Mouse (Mus musculus): ENCODE measurements around the gene Ptpn5. TPM values are rescaled to one million over a fixed set of nuclear protein-coding genes. Genes with fewer than 3 reads are reported as not detected.

Gene Ptpn5
- total and polyA plus RNA-seq, 3 experiments: not detected

DNA sequence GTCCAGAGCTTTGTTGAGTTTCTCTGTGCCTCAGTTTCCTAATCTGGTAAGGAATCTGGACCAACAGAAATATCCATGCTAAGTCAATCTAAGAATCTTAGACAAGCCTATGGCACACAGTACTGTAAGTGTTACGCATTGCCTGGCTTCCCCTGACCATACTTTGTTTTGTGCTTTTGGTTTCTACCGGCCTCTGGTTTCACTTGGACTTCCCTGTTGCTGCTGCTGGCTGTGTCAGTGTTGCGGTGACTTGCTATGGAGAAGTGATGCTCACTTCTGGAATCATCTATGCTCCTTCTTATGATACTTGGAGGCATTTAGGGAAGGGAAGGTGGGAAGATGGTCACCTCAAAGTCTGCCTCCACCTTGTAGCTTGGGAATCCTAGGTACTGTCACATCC, 11.5 kb downstream of the Ptpn5 start:
- no peak overlapping the region for H3K27ac ChIP-seq
- H3K79me2 ChIP-seq (replicated peaks; ENCODE audit: control insufficient read depth, insufficient read depth, low read length): no peaks in the 10 kb centered on the region
- no peaks in the 10 kb centered on the region for H3K4me1 ChIP-seq (ENCODE audit: control insufficient read depth, insufficient read depth, low read length)
- WGBS: 84% methylated on average over 3 of the region's 3 CpGs
- no peak overlapping the region for H3K9ac ChIP-seq (ENCODE audit: low read depth, low read length)
- no peak for DNase-seq
- intact Hi-C loops (cut with DNase I): no loop called here
- H3K36me3 ChIP-seq (ENCODE audit: control insufficient read depth, insufficient read depth, low read length): no peaks in the 10 kb centered on the region
- no peaks in the 10 kb centered on the region for H3K27me3 ChIP-seq (ENCODE audit: control insufficient read depth, insufficient read depth, low read length)
- no peak for TF ChIP-seq POLR2A (IDR thresholded peaks at IDR 0.05; ENCODE audit: insufficient read depth, low read depth, low read length)
- no peak for TF ChIP-seq CTCF (IDR thresholded peaks at IDR 0.05)
- no peak for TF ChIP-seq EP300 (IDR thresholded peaks at IDR 0.05; ENCODE audit: insufficient read depth, low read depth, low read length)
- H3K4me3 ChIP-seq: no peak overlapping the region

DNA sequence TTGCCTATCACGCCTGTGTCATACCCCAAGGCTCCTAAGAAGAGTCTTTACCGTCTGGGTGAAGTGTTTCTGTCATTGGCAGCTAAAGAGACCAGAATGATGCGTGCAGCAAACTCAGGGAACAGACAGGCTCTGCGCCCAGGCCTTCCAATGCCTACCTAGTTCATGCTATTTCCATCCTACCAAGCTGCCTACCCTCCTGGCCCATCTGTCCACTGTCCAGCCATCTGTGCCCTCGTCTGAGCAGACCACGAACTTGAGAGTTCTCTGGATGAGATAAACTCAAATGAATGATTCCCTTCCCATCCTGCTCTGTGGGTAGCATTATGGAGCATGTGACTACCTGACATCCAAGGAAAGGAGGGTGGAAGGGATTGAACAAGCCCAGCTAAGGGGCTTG, 16.8 kb downstream of the Ptpn5 start:
- TF ChIP-seq CTCF (IDR thresholded peaks at IDR 0.05): no peak
- no peak for TF ChIP-seq EP300 (IDR thresholded peaks at IDR 0.05; ENCODE audit: insufficient read depth, low read depth, low read length)
- TF ChIP-seq POLR2A (IDR thresholded peaks at IDR 0.05; ENCODE audit: insufficient read depth, low read depth, low read length): no peak
- WGBS: 65% methylated on average over 6 of the region's 6 CpGs
- no peaks in the 10 kb centered on the region for H3K4me1 ChIP-seq (ENCODE audit: control insufficient read depth, insufficient read depth, low read length)
- no peaks in the 10 kb centered on the region for H3K79me2 ChIP-seq (replicated peaks; ENCODE audit: control insufficient read depth, insufficient read depth, low read length)
- no peak overlapping the region for H3K4me3 ChIP-seq
- DNase-seq: no peak
- no peaks in the 10 kb centered on the region for H3K27me3 ChIP-seq (ENCODE audit: control insufficient read depth, insufficient read depth, low read length)
- intact Hi-C loops (cut with DNase I): no loop called here
- H3K9ac ChIP-seq (ENCODE audit: low read depth, low read length): no peak overlapping the region
- no peak overlapping the region for H3K27ac ChIP-seq
- no peaks in the 10 kb centered on the region for H3K36me3 ChIP-seq (ENCODE audit: control insufficient read depth, insufficient read depth, low read length)

DNA sequence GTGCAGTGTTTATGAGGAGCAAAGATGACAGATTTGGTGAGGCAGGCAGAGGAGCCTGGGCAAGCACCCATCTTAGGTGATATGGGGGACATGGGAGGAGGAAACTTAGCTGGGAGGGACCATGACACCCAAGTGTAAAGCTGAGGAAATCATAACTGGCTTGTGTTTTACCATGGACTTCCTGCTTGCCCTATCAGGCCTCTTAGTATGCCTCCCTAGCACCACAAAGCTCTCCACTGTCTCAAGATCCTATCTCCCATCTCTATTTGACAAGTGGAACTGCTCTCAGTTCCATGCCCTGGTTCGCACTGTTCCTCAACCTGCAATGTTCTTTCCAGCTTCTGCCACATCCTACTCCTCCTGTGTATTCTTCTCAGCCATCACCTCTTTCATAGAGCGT, 18.0 kb downstream of the Ptpn5 start:
- Histone ChIP-seq H3K9ac (ENCODE audit: low read depth, low read length) (no peak overlapping the region), H3K36me3 (ENCODE audit: control insufficient read depth, insufficient read depth, low read length) (no peaks in the 10 kb centered on the region), H3K79me2 (replicated peaks; ENCODE audit: control insufficient read depth, insufficient read depth, low read length) (no peaks in the 10 kb centered on the region), H3K4me1 (ENCODE audit: control insufficient read depth, insufficient read depth, low read length) (no peaks in the 10 kb centered on the region), H3K4me3 (no peak overlapping the region), H3K27me3 (ENCODE audit: control insufficient read depth, insufficient read depth, low read length) (no peaks in the 10 kb centered on the region), H3K27ac (no peak overlapping the region)
- DNase-seq: no peak
- TF ChIP-seq EP300 (IDR thresholded peaks at IDR 0.05; ENCODE audit: insufficient read depth, low read depth, low read length) (no peak), CTCF (IDR thresholded peaks at IDR 0.05) (no peak), POLR2A (IDR thresholded peaks at IDR 0.05; ENCODE audit: insufficient read depth, low read depth, low read length) (no peak)
- WGBS: 64% methylated on average over 2 of the region's 2 CpGs
- intact Hi-C loops (cut with DNase I): no loop called here

DNA sequence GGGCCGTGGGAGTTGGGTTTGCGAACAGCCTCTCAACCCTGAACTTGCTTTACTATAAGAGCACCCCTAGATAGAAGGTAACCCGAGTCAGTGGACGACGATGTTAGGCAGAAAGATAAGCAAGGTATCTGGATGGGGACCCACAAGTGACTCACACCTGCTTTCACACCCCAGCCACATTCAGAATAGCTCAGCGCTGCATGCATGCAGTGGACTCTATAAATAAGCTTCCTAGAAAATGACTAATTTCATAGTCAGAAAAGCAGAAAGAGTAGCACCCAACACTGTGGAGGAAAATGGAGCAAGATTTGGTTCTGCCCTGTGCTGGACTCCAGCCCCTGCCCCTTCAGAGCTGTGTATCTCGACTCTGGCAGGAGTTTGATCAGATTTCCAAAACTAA, 20.1 kb downstream of the Ptpn5 start:
- Histone ChIP-seq H3K4me3 (no peak overlapping the region), H3K79me2 (replicated peaks; ENCODE audit: control insufficient read depth, insufficient read depth, low read length) (no peaks in the 10 kb centered on the region), H3K36me3 (ENCODE audit: control insufficient read depth, insufficient read depth, low read length) (no peaks in the 10 kb centered on the region), H3K27me3 (ENCODE audit: control insufficient read depth, insufficient read depth, low read length) (no peaks in the 10 kb centered on the region), H3K27ac (no peak overlapping the region), H3K4me1 (ENCODE audit: control insufficient read depth, insufficient read depth, low read length) (no peaks in the 10 kb centered on the region), H3K9ac (ENCODE audit: low read depth, low read length) (no peak overlapping the region)
- intact Hi-C loops (cut with DNase I): no loop called here
- no peak for DNase-seq
- WGBS: 75% methylated on average over 7 of the region's 7 CpGs
- no peak for TF ChIP-seq EP300 (IDR thresholded peaks at IDR 0.05; ENCODE audit: insufficient read depth, low read depth, low read length)
- TF ChIP-seq CTCF (IDR thresholded peaks at IDR 0.05): no peak
- no peak for TF ChIP-seq POLR2A (IDR thresholded peaks at IDR 0.05; ENCODE audit: insufficient read depth, low read depth, low read length)

DNA sequence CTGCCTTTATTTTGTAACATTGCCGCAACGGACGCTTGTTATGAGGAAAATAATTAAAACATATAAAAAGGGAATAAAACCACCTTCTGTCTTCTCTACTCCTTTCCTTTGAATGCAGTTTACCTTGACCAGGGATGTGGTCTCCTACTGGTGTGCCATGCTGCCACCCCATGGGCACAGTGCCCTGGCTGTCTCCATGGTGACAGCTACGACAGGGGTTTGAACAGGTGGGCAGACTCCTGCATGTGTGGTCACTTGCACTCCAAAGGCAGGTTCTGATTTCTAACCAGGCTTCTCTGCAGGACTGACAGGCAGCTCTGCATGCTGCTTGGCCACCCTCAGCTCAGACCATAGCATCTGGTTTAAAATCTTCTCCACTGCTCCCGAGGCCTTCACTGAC, 21.4 kb downstream of the Ptpn5 start:
- H3K9ac ChIP-seq (ENCODE audit: low read depth, low read length): no peak overlapping the region
- H3K36me3 ChIP-seq (ENCODE audit: control insufficient read depth, insufficient read depth, low read length): no peaks in the 10 kb centered on the region
- H3K79me2 ChIP-seq (replicated peaks; ENCODE audit: control insufficient read depth, insufficient read depth, low read length): no peaks in the 10 kb centered on the region
- no peaks in the 10 kb centered on the region for H3K4me1 ChIP-seq (ENCODE audit: control insufficient read depth, insufficient read depth, low read length)
- no peak for DNase-seq
- H3K27me3 ChIP-seq (ENCODE audit: control insufficient read depth, insufficient read depth, low read length): no peaks in the 10 kb centered on the region
- WGBS: 86% methylated on average over 5 of the region's 5 CpGs
- intact Hi-C loops (cut with DNase I): no loop called here
- no peak for TF ChIP-seq POLR2A (IDR thresholded peaks at IDR 0.05; ENCODE audit: insufficient read depth, low read depth, low read length)
- no peak for TF ChIP-seq CTCF (IDR thresholded peaks at IDR 0.05)
- no peak for TF ChIP-seq EP300 (IDR thresholded peaks at IDR 0.05; ENCODE audit: insufficient read depth, low read depth, low read length)
- H3K27ac ChIP-seq: no peak overlapping the region
- H3K4me3 ChIP-seq: no peak overlapping the region

DNA sequence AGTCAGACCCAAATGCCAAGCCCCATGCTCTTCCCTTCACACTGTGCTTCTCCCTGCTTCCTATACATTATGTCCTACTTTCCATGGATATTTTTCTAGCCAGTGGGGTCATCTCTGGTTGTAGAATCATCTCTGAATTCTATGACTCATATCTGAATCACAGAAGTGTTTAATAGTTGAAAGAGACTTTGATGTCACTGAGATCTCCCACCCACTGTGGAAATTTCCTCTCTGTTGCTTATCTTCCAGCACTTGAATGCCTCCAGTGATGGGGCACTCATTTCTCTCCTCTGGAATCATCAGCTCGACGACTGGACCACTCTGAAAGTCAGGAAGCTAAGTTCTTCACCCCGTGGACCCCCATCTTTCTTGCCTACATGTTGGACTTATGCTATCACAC, 22.4 kb downstream of the Ptpn5 start:
- Histone ChIP-seq H3K36me3 (ENCODE audit: control insufficient read depth, insufficient read depth, low read length) (no peaks in the 10 kb centered on the region), H3K4me3 (no peak overlapping the region), H3K9ac (ENCODE audit: low read depth, low read length) (no peak overlapping the region), H3K4me1 (ENCODE audit: control insufficient read depth, insufficient read depth, low read length) (no peaks in the 10 kb centered on the region), H3K79me2 (replicated peaks; ENCODE audit: control insufficient read depth, insufficient read depth, low read length) (no peaks in the 10 kb centered on the region), H3K27me3 (ENCODE audit: control insufficient read depth, insufficient read depth, low read length) (no peaks in the 10 kb centered on the region), H3K27ac (no peak overlapping the region)
- no peak for TF ChIP-seq POLR2A (IDR thresholded peaks at IDR 0.05; ENCODE audit: insufficient read depth, low read depth, low read length)
- no peak for DNase-seq
- intact Hi-C loops (cut with DNase I): no loop called here
- 55% methylated on average over 3 of the region's 3 CpGs for WGBS
